Mouse (Mus musculus): ENCODE measurements around the gene Tlr6. TPM values are rescaled to one million over a fixed set of nuclear protein-coding genes. Genes with fewer than 3 reads are reported as not detected.

The Tlr6 gene
- total and polyA plus RNA-seq, 3 experiments = 0.72 to 4.6 (median 2.5) TPM

- TF ChIP-seq EP300 (IDR thresholded peaks at IDR 0.05; ENCODE audit: low read length) (no peak), IRF4 (IDR thresholded peaks at IDR 0.05; ENCODE audit: low read depth, low read length) (no peak), NELFE (IDR thresholded peaks at IDR 0.05; ENCODE audit: low read depth, low read length) (no peak), UBTF (IDR thresholded peaks at IDR 0.05; ENCODE audit: low read depth, low read length) (no peak), MAZ (IDR thresholded peaks at IDR 0.05; ENCODE audit: low read depth, low read length) (no peak), MAFK (IDR thresholded peaks at IDR 0.05; ENCODE audit: insufficient replicate concordance, low read length) (no peak), MXI1 (IDR thresholded peaks at IDR 0.05; ENCODE audit: low read depth, low read length) (no peak), SMC3 (IDR thresholded peaks at IDR 0.05; ENCODE audit: low read depth, low read length) (no peak), NRF1 (IDR thresholded peaks at IDR 0.05; ENCODE audit: low read depth, low read length) (no peak), ETS1 (conservative IDR thresholded peaks at IDR 0.05; ENCODE audit: low read depth, low read length) (no peak), MEF2A (IDR thresholded peaks at IDR 0.05; ENCODE audit: borderline replicate concordance, low read depth, low read length) (no peak), POLR2AphosphoS2 (IDR thresholded peaks at IDR 0.05; ENCODE audit: low read depth, low read length) (no peak), BHLHE40 (IDR thresholded peaks at IDR 0.05; ENCODE audit: low read depth, low read length) (no peak), TBP (conservative IDR thresholded peaks at IDR 0.05; ENCODE audit: low read depth, low read length) (no peak), ELF1 (IDR thresholded peaks at IDR 0.05; ENCODE audit: low read depth, low read length) (no peak)
- H3K36me3 ChIP-seq (replicated peaks in 1 of 2; ENCODE audit: control insufficient read depth in 1 of 2, insufficient read depth in 1 of 2, low read length in 1 of 2) = no peaks in the 10 kb centered on the region
- in situ Hi-C loops (cut with MboI; ENCODE audit: low pct_ligation_motif_present, low pct_unique_long_range_greater_than_20kb, low sequenced_read_pairs) = no loop called here
- DNase-seq (ENCODE audit: extremely low read depth) = no peak
- H3K9ac ChIP-seq (ENCODE audit: insufficient read depth, low read depth) = no peak overlapping the region
- no peak overlapping the region for H3K27ac ChIP-seq (ENCODE audit: insufficient read depth, low read depth)
- H3K4me2 ChIP-seq (ENCODE audit: insufficient read depth, low read depth, poor library complexity, severe bottlenecking) = no peak overlapping the region
- H3K79me2 ChIP-seq (replicated peaks; ENCODE audit: control insufficient read depth, extremely low read depth, insufficient read depth, poor library complexity, severe bottlenecking) = no peaks in the 10 kb centered on the region
- no peaks in the 10 kb centered on the region for H3K27me3 ChIP-seq (replicated peaks)
- dilution Hi-C loops (cut with MboI; ENCODE audit: extremely low pct_ligation_motif_present, extremely low pct_unique_long_range_greater_than_20kb, low sequenced_read_pairs) = no loop called here
- H3K4me1 ChIP-seq (ENCODE audit: control insufficient read depth in 1 of 2, insufficient read depth in 2 of 2) = peaks cover 5 to 21% of the 10 kb centered on the region in 2 experiments
- no peak overlapping the region for H3K4me3 ChIP-seq (replicated peaks in 1 of 3; ENCODE audit: low read depth in 2 of 3, low read length in 2 of 3, poor library complexity in 1 of 3)
- no peaks in the 10 kb centered on the region for H3K9me3 ChIP-seq (replicated peaks; ENCODE audit: low read length)
Measured at GRCm38 (mm10) chr5:64963735-64964134, 3.8 kb upstream of the Tlr6 start.

- Histone ChIP-seq H3K4me1 (ENCODE audit: control insufficient read depth in 1 of 2, insufficient read depth in 2 of 2) (peaks cover 5 to 22% of the 10 kb centered on the region in 2 experiments), H3K79me2 (replicated peaks; ENCODE audit: control insufficient read depth, extremely low read depth, insufficient read depth, poor library complexity, severe bottlenecking) (no peaks in the 10 kb centered on the region), H3K36me3 (replicated peaks in 1 of 2; ENCODE audit: control insufficient read depth in 1 of 2, insufficient read depth in 1 of 2, low read length in 1 of 2) (no peaks in the 10 kb centered on the region), H3K9me3 (replicated peaks; ENCODE audit: low read length) (no peaks in the 10 kb centered on the region), H3K4me2 (ENCODE audit: insufficient read depth, low read depth, poor library complexity, severe bottlenecking) (no peak overlapping the region), H3K9ac (ENCODE audit: insufficient read depth, low read depth) (no peak overlapping the region), H3K27ac (ENCODE audit: insufficient read depth, low read depth) (no peak overlapping the region), H3K27me3 (replicated peaks) (no peaks in the 10 kb centered on the region), H3K4me3 (replicated peaks in 1 of 3; ENCODE audit: low read depth in 2 of 3, low read length in 2 of 3, poor library complexity in 1 of 3) (no peak overlapping the region)
- TF ChIP-seq MEF2A (IDR thresholded peaks at IDR 0.05; ENCODE audit: borderline replicate concordance, low read depth, low read length) (no peak), SMC3 (IDR thresholded peaks at IDR 0.05; ENCODE audit: low read depth, low read length) (no peak), GABPA (IDR thresholded peaks at IDR 0.05; ENCODE audit: insufficient replicate concordance, low read depth, low read length) (no peak), CTCF (conservative IDR thresholded peaks at IDR 0.05 in 1 of 2, IDR thresholded peaks at IDR 0.05 in 1 of 2; ENCODE audit: low read depth in 2 of 2, low read length in 2 of 2) (no peak), E2F4 (IDR thresholded peaks at IDR 0.05; ENCODE audit: insufficient replicate concordance, low read depth, low read length) (no peak), CHD1 (IDR thresholded peaks at IDR 0.05; ENCODE audit: low read depth, low read length) (no peak), MYC (IDR thresholded peaks at IDR 0.05; ENCODE audit: low read depth, low read length) (no peak), TCF12 (IDR thresholded peaks at IDR 0.05; ENCODE audit: low read depth, low read length) (no peak), RAD21 (IDR thresholded peaks at IDR 0.05; ENCODE audit: low read depth, low read length) (no peak), RCOR1 (conservative IDR thresholded peaks at IDR 0.05; ENCODE audit: low read depth, low read length) (no peak), ELF1 (IDR thresholded peaks at IDR 0.05; ENCODE audit: low read depth, low read length) (no peak), UBTF (IDR thresholded peaks at IDR 0.05; ENCODE audit: low read depth, low read length) (no peak), MAFK (IDR thresholded peaks at IDR 0.05; ENCODE audit: insufficient replicate concordance, low read length) (no peak), MXI1 (IDR thresholded peaks at IDR 0.05; ENCODE audit: low read depth, low read length) (no peak)
- in situ Hi-C loops (cut with MboI; ENCODE audit: low pct_ligation_motif_present, low pct_unique_long_range_greater_than_20kb, low sequenced_read_pairs) = no loop called here
- DNase-seq (ENCODE audit: extremely low read depth) = no peak
- dilution Hi-C loops (cut with MboI; ENCODE audit: extremely low pct_ligation_motif_present, extremely low pct_unique_long_range_greater_than_20kb, low sequenced_read_pairs) = no loop called here
Measured at GRCm38 (mm10) chr5:64963271-64963670, 3.4 kb upstream of the Tlr6 start.

Data from CH12.LX (cell line).